Mouse (Mus musculus) forebrain, embryonic 11.5 days (tissue): ENCODE measurements around the gene Cx3cl1. TPM values are rescaled to one million over a fixed set of nuclear protein-coding genes. Genes with fewer than 3 reads are reported as not detected.
A peak's percentile ranks its signal among the peaks of the same experiment; 100 is the strongest.

Experiments used
- ATAC-seq: fragments of 200-750 bp; cut with Nextera tagmentation; replicated peaks from 2 replicates; pipeline ENCODE4 v1.8.0; 2017; ENCODE audit warnings: moderate TSS enrichment; ENCODE audit not compliant: low FRiP score
- DNase-seq: peaks from one replicate; pipeline ENCODE4 v3.0.0-alpha.2; 2017; ENCODE audit warnings: low spot score
- H3K27ac ChIP-seq: fragments of 300-500 bp; sonication (generic); 2 replicates; pipeline ENCODE4 v1.5.1; 2014; ENCODE audit warnings: low read depth, low read length
- H3K27me3 ChIP-seq: fragments of 300-500 bp; sonication (generic); 2 replicates; pipeline ENCODE4 v1.6.1; 2014; ENCODE audit warnings: mild to moderate bottlenecking, low read length, mixed read lengths; ENCODE audit not compliant: control insufficient read depth, insufficient read depth
- H3K36me3 ChIP-seq: fragments of 300-500 bp; sonication (generic); 2 replicates; pipeline ENCODE4 v1.6.1; 2014; ENCODE audit warnings: mild to moderate bottlenecking, low read length, moderate library complexity, mixed read lengths; ENCODE audit not compliant: control insufficient read depth, insufficient read depth
- H3K4me1 ChIP-seq: fragments of 300-500 bp; sonication (generic); replicated peaks from 2 replicates; pipeline ENCODE4 v1.6.1; 2014; ENCODE audit warnings: low read length, mixed read lengths; ENCODE audit not compliant: control insufficient read depth, insufficient read depth
- H3K4me2 ChIP-seq: fragments of 300-500 bp; sonication (generic); 2 replicates; pipeline ENCODE4 v1.6.1; 2014; ENCODE audit warnings: low read depth, mild to moderate bottlenecking, low read length, moderate library complexity, mixed read lengths; ENCODE audit not compliant: severe bottlenecking
- H3K4me3 ChIP-seq: fragments of 300-500 bp; sonication (generic); 2 replicates; pipeline ENCODE4 v1.5.1; 2014; ENCODE audit warnings: low read depth, low read length
- H3K9ac ChIP-seq: fragments of 300-500 bp; sonication (generic); 2 replicates; pipeline ENCODE4 v1.6.1; 2014; ENCODE audit warnings: low read length
- H3K9me3 ChIP-seq: fragments of 300-500 bp; sonication (generic); 2 replicates; pipeline ENCODE4 v1.6.1; 2016; ENCODE audit warnings: low read length, mixed read lengths; ENCODE audit not compliant: control insufficient read depth
- WGBS: fragments of 180-500 bp; shearing (Covaris S2); extraction: QIAGEN DNeasy Blood & Tissue Kit; methylation state at CpG from one replicate; pipeline ENCODE4 v1.1.7; 2014; 5-methylcytosine and 5-hydroxymethylcytosine counted together
- polyA plus RNA-seq: library from polyadenylated mRNA; unstranded; fragments of >200 nt; fragmentation: Nextera tagmentation; extraction: Ambion mirVana; gene quantifications from 2 replicates; pipeline ENCODE4 v1.2.1, GENCODE M21; 2014

Cx3cl1 gene
- polyA plus RNA-seq, 1 experiment from 2014 or later = 9.4 TPM

- ATAC-seq (no peak), DNase-seq (no peak)
- Histone ChIP-seq H3K9me3 (no peaks in the 10 kb centered on the region), H3K4me1 (peaks cover 8% of the 10 kb centered on the region), H3K4me3 (no peak overlapping the region), H3K27me3 (no peaks in the 10 kb centered on the region), H3K4me2 (no peak overlapping the region), H3K9ac (no peak overlapping the region), H3K36me3 (no peaks in the 10 kb centered on the region), H3K27ac (no peak overlapping the region)
- WGBS = 70% methylated on average over 5 of the region's 5 CpGs
Observed at GRCm38 (mm10) chr8:94778473-94778872, 6.7 kb downstream of the Cx3cl1 start.

DNA sequence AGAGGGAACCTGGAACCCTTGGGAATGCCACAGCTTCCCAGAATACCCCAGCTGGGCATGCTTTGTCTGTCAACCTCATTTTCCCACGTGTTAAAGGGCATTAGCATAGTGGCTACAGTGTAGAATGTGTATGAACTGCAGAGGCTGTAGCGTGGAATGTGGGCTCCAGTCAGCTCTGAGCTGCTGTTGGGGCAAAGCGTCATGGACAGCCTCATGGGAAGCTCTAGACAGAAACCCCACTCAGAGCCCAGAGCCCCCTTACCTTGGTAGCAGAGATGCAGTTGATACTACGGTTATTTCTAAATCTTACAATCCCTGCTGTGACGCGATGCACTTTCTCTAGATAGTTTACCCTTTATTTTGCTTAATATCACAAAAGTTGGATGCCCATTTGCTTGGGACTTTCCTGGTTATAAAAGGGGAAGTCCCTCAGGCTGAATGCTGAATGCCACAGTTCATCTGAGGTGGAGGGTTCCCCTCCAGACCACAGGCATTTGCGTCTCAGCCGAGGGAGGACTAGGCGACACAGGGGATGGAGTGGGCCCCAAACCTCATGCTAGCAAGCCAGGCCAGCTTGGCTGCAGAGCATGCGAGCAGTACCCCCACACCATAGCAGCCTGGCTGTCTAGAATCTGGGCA lies 7.2 kb downstream of the Cx3cl1 start:
- no peak for ATAC-seq
- H3K4me2 ChIP-seq = no peak overlapping the region
- WGBS = 80% methylated on average over 10 of the region's 10 CpGs
- DNase-seq = no peak
- H3K9ac ChIP-seq = no peak overlapping the region
- no peaks in the 10 kb centered on the region for H3K27me3 ChIP-seq
- H3K4me1 ChIP-seq = peaks cover 2% of the 10 kb centered on the region
- H3K9me3 ChIP-seq = no peaks in the 10 kb centered on the region
- H3K27ac ChIP-seq = no peak overlapping the region
- H3K36me3 ChIP-seq = no peaks in the 10 kb centered on the region
- H3K4me3 ChIP-seq = no peak overlapping the region

DNA sequence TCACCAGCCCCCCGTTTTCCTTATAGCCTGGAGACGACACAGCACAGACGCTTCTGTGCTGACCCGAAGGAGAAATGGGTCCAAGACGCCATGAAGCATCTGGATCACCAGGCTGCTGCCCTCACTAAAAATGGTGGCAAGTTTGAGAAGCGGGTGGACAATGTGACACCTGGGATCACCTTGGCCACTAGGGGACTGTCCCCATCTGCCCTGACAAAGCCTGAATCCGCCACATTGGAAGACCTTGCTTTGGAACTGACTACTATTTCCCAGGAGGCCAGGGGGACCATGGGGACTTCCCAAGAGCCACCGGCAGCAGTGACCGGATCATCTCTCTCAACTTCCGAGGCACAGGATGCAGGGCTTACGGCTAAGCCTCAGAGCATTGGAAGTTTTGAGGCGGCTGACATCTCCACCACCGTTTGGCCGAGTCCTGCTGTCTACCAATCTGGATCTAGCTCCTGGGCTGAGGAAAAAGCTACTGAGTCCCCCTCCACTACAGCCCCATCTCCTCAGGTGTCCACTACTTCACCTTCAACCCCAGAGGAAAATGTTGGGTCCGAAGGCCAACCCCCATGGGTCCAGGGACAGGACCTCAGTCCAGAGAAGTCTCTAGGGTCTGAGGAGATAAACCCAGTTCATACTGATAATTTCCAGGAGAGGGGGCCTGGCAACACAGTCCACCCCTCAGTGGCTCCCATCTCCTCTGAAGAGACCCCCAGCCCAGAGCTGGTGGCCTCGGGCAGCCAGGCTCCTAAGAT lies 7.9 kb downstream of the Cx3cl1 start:
- no peak for ATAC-seq
- no peak overlapping the region for H3K9ac ChIP-seq
- no peak overlapping the region for H3K27ac ChIP-seq
- H3K4me1 ChIP-seq = 0 out of 2 replicates have a peak, but pooled peaks cover 2% of the 10 kb centered on the region
- no peak for DNase-seq
- no peaks in the 10 kb centered on the region for H3K27me3 ChIP-seq
- H3K4me2 ChIP-seq = no peak overlapping the region
- H3K9me3 ChIP-seq = no peaks in the 10 kb centered on the region
- 94% methylated on average over 16 of the region's 16 CpGs for WGBS
- H3K36me3 ChIP-seq = no peaks in the 10 kb centered on the region
- no peak overlapping the region for H3K4me3 ChIP-seq

- Histone ChIP-seq H3K27ac (no peak overlapping the region), H3K9ac (no peak overlapping the region), H3K27me3 (no peaks in the 10 kb centered on the region), H3K4me1 (0 out of 2 replicates have a peak, but pooled peaks cover 2% of the 10 kb centered on the region), H3K4me2 (no peak overlapping the region), H3K9me3 (no peaks in the 10 kb centered on the region), H3K36me3 (no peaks in the 10 kb centered on the region), H3K4me3 (no peak overlapping the region)
- DNase-seq = no peak
- 81% methylated on average over 21 of the region's 21 CpGs for WGBS
- ATAC-seq = no peak
Observed at GRCm38 (mm10) chr8:94780491-94781154, 8.8 kb downstream of the Cx3cl1 start.

DNA sequence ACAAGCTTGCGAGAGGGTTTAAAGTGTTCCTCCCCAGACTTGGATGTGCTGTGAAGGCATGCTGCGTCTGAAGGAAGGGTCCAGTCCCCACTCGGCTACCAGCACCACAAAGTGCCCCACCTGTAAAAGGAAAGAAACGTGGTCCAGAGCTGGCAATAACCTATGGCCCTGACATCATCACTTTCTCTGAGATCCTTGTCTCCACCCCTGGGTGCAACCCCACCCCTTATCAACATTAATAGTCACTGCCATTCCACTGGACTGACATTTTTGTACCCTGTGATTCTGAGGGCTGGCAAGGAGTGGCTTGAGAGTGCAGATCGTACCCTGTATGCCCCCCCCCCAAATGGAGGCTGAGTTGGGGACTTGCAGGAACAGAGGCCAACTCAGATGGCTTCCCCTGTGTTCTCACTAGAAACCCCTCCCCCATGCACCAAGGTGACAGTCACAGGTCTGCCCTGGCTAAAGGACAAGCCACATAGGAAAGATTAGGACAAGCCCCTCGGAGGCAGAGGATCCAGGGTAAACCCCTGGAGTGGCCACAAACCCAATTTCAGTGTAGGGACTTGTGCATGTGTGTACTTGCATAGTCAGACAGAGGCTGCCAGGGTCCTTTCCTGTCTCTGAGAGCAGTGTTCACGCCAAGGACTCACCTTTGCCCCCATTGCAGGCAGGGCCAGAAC lies 9.5 kb downstream of the Cx3cl1 start:
- Histone ChIP-seq H3K9me3 (no peaks in the 10 kb centered on the region), H3K27me3 (no peaks in the 10 kb centered on the region), H3K4me1 (0 out of 2 replicates have a peak, but pooled peaks cover 2% of the 10 kb centered on the region), H3K27ac (no peak overlapping the region), H3K4me2 (no peak overlapping the region), H3K36me3 (no peaks in the 10 kb centered on the region), H3K9ac (no peak overlapping the region), H3K4me3 (no peak overlapping the region)
- ATAC-seq = no peak
- 53% methylated on average over 7 of the region's 7 CpGs for WGBS
- DNase-seq = no peak

DNA sequence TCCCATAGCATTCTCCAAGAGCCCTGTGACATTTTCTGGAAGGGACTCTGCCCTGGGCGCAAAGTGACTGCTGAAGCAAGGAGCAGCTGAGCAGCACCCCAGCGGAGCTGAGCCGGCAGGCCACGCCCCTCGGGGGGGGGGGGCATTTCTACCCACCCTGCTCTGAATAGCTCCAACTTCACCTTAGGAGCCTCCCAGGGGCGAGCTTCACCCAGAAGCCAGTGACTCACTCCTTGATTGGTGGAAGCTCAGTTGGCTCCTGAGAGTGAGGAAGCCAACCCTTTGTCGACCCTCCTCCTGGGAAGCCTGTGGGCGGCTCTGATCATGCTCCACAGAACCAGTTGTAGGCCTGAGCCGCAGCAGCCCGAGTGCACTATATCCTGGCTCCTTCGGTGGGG lies 10.0 kb downstream of the Cx3cl1 start:
- Histone ChIP-seq H3K27me3 (no peaks in the 10 kb centered on the region), H3K4me2 (no peak overlapping the region), H3K27ac (no peak overlapping the region), H3K4me3 (no peak overlapping the region), H3K9ac (no peak overlapping the region), H3K4me1 (0 out of 2 replicates have a peak, but pooled peaks cover 2% of the 10 kb centered on the region), H3K9me3 (no peaks in the 10 kb centered on the region), H3K36me3 (no peaks in the 10 kb centered on the region)
- DNase-seq = no peak
- WGBS = 7% methylated on average over 11 of the region's 11 CpGs
- peak; percentile 42; the same call in 1 of the 2 replicates for ATAC-seq

DNA sequence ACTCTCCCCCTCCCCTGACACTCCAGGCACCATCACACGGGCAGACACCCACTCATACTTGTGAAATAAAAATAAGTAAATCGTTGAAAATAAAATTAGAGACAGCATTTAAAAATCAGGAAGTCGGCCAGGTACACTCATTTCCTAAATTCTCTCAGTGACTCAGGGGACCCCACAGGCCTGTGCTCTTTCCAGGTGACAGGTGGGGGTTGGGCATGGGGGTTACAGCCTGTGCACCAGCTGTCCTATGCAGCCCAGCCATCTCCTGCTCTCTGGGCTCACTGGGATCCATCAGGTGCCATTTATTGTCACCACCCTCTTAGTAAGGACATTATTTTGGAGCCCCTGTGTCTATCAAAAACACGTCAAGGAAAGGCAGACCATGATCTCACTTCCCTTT lies 12.1 kb downstream of the Cx3cl1 start:
- Histone ChIP-seq H3K36me3 (no peaks in the 10 kb centered on the region), H3K27ac (no peak overlapping the region), H3K27me3 (no peaks in the 10 kb centered on the region), H3K9me3 (no peaks in the 10 kb centered on the region), H3K4me3 (no peak overlapping the region), H3K4me2 (no peak overlapping the region), H3K9ac (no peak overlapping the region), H3K4me1 (0 out of 2 replicates have a peak, but pooled peaks cover 2% of the 10 kb centered on the region)
- WGBS = 79% methylated on average over 4 of the region's 4 CpGs
- DNase-seq = no peak
- no peak for ATAC-seq

GRCm38 (mm10) chr8:94785247-94785985 lies 13.6 kb downstream of the Cx3cl1 start:
- H3K9me3 ChIP-seq = no peaks in the 10 kb centered on the region

More at GRCm38 (mm10) chr8:94785247-94785985, 13.6 kb downstream of the Cx3cl1 start:
- Histone ChIP-seq H3K4me3 (no peak overlapping the region), H3K27ac (no peak overlapping the region), H3K36me3 (no peaks in the 10 kb centered on the region), H3K27me3 (no peaks in the 10 kb centered on the region), H3K4me2 (no peak overlapping the region), H3K4me1 (0 out of 2 replicates have a peak, but pooled peaks cover 2% of the 10 kb centered on the region), H3K9ac (no peak overlapping the region)
- no peak for ATAC-seq
- no peak for DNase-seq
- 73% methylated on average over 12 of the region's 12 CpGs for WGBS
